Mouse (Mus musculus): ENCODE data around the gene BC030870.
"Not testable (repeated sequence)": the region's sequence is repeated elsewhere in the genome, so short reads cannot be mapped to it uniquely, and the experiment has no call there.

The BC030870 gene

DNA sequence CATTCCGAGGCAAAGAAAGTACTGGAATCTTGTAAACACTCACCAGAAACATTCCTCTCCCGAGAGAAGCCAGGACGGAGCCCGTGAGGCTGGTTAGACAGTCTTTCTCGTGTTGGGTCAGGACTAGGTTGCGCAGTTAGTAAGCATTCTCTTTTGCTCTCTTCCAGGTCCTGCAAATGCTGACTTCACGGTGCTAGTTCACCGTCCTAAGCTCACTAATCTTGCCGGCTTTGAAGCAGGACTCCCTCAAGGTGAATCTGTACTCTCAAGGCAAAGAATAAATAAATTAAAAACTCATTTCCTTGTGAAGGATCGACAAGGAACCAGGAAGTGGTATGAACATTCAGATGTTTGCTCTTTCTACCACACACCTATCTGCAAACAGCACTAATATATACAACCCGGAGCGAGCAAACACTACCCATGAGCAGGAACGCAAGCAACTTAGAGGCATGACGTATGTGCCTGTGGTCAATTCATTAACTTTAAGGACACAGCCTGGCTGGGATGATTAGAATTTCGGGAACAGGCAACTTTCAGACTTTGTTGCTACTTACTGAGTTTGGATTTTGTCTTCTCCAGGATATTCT lies at the start of gene BC030870:
Gene BC030870, minus strand, starts transcription at position 365 of the 590 bp plus-strand sequence.
- DNase-seq (ENCODE audit: extremely low read depth, insufficient read length, low spot score), result no peak

- DNase-seq (ENCODE audit: extremely low read depth, insufficient read length, low spot score), result no peak
These were observed 45.5 kb upstream of the BC030870 start for GRCm38 (mm10) chr8:65174746-65175476.

GRCm38 (mm10) chr8:65169184-65169583 lies 39.8 kb upstream of the BC030870 start:
- no peak for DNase-seq (ENCODE audit: extremely low read depth, insufficient read length, low spot score)

GRCm38 (mm10) chr8:65160676-65161075 lies 31.3 kb upstream of the BC030870 start:
- DNase-seq (ENCODE audit: extremely low read depth, insufficient read length, low spot score), result not testable (repeated sequence)

- no peak for DNase-seq (ENCODE audit: extremely low read depth, insufficient read length, low spot score)
These were observed 29.9 kb upstream of the BC030870 start for GRCm38 (mm10) chr8:65159096-65159748.

DNA sequence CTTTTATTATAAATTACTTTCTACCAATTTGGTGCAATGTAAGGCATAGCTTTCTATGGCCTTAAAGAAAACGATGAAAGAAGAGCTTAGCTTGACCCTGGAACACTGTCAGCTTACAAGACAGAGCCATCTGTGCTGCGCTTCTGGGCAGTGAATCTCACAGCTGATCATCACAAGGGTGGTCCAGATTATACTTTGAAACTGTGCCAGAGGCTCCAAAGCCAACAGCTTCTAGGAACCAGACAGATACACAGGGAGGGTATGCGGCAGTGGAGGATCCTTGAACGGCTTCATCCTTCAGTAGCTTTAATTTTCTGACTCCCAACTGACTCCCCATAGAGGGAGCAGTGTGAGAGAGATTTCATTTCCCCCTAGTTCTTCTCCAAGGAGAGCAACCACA lies 28.5 kb upstream of the BC030870 start:
- no peak for DNase-seq (ENCODE audit: extremely low read depth, insufficient read length, low spot score)

- no peak for DNase-seq (ENCODE audit: extremely low read depth, insufficient read length, low spot score)
These were observed 9.6 kb upstream of the BC030870 start for GRCm38 (mm10) chr8:65138830-65139466.

- no peak for DNase-seq (ENCODE audit: extremely low read depth, insufficient read length, low spot score)
These were observed 2.9 kb downstream of the BC030870 start for GRCm38 (mm10) chr8:65126454-65126853.

- no peak for DNase-seq (ENCODE audit: extremely low read depth, insufficient read length, low spot score)
These were observed 3.3 kb downstream of the BC030870 start for GRCm38 (mm10) chr8:65126014-65126413.

- no peak for DNase-seq (ENCODE audit: extremely low read depth, insufficient read length, low spot score)
These were observed 17.3 kb downstream of the BC030870 start for GRCm38 (mm10) chr8:65112092-65112491.

DNA sequence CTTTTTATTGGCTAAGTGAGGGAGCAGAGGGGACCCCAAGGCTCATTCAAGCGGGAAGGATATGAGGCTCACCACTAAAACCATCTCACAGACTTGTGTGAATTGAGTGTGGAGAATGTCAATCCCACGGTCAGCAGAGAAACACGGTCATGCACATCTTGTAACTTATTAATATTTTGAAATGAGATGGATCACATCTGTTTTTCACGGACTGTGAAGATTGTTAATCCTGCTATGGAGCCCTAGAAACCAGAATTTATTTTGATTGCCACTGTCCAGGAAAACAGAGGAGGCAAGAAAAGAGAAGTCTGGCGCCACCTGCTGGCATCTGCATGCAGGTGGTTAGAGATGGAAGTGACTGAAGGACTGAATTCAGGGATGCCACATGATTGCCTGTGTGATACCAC lies 19.1 kb downstream of the BC030870 start:
- no peak for DNase-seq (ENCODE audit: extremely low read depth, insufficient read length, low spot score)

DNA sequence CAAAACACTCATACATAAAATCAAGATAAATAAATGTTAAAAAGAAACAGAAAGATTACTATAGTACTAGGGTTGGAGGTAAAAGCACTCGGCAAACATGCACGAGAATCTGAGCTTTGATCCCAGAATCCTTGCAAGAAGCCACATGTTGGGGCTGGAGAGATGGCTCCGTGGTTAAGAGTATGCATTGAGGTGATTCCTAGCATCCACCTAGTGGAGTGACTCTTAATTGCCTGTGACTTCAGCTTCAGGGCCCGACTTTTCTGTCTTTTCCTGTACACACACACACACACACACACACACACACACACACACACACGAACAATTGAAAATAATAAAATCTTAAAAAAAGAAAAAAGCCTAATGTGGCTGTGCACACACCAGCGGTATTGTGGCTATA lies 20.4 kb downstream of the BC030870 start:
- no peak for DNase-seq (ENCODE audit: extremely low read depth, insufficient read length, low spot score)

DNA sequence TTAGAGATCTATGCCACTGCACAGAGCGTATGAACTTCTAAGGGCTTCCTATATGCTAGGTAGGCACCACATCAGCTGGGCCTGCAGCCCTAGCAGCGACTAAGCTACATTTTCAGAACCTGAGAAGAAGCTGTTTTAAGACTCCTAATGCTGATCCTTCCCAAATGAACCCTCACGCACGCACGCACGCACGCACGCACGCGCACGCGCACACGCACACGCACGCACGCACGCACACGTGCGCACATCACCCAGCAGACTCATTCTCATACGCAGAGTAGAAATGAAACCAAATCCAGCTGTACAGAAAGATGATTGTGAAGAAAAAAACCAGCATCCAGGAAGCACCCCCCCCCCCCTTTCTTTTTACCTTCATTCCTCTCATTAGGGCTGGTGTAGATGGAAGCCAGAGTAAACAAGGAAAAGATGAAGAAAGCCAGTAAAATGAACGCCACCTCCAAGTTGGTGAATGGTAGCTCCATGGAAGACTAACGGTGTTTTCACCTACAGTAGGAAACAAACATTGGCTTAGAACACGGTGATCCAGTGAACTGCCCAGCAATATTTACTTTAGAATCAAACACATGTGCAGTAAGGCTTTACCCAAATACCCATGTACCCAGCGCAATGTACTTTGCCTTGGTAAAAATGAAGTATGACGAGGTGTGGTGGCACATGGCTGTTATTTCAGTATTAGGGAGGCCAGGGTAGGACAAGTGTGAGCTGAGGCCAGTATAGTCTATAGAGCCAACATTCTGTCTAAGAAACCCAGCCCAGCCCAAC lies 21.2 kb downstream of the BC030870 start:
- no peak for DNase-seq (ENCODE audit: extremely low read depth, insufficient read length, low spot score)

- DNase-seq (ENCODE audit: extremely low read depth, insufficient read length, low spot score), result no peak
These were observed 25.3 kb downstream of the BC030870 start for GRCm38 (mm10) chr8:65104041-65104440.

DNA sequence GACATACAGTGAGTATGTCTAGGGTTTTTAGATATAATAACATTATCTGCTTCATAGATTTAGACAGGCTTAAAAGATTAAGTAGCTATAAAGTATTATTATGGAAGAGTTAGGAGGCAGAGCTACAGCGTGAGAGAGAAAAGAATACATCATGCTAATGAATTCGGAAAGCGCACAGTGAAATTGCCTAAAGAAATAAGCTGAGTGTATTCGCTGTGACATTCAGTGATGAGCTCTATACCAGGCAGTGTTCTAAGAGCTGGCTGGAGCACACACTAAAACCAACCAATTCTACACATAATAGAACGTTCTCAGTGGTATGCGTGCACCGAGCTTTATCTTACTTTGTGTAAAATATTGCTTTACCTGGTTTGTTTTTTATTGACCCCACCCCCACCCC lies 25.7 kb downstream of the BC030870 start:
- no peak for DNase-seq (ENCODE audit: extremely low read depth, insufficient read length, low spot score)

- DNase-seq (ENCODE audit: extremely low read depth, insufficient read length, low spot score), result no peak
These were observed 29.6 kb downstream of the BC030870 start for GRCm38 (mm10) chr8:65099735-65100134.

- DNase-seq (ENCODE audit: extremely low read depth, insufficient read length, low spot score), result no peak
These were observed 31.5 kb downstream of the BC030870 start for GRCm38 (mm10) chr8:65097760-65098415.

- DNase-seq (ENCODE audit: extremely low read depth, insufficient read length, low spot score), result no peak
These were observed 39.6 kb downstream of the BC030870 start for GRCm38 (mm10) chr8:65089781-65090180.

- no peak for DNase-seq (ENCODE audit: extremely low read depth, insufficient read length, low spot score)
These were observed 41.2 kb downstream of the BC030870 start for GRCm38 (mm10) chr8:65088120-65088519.

GRCm38 (mm10) chr8:65087711-65088110 lies 41.7 kb downstream of the BC030870 start:
- no peak for DNase-seq (ENCODE audit: extremely low read depth, insufficient read length, low spot score)
